Mouse (Mus musculus): ENCODE data around the gene Sf3b3.

- TF ChIP-seq CTCF (IDR thresholded peaks at IDR 0.05 in 2 of 3, conservative IDR thresholded peaks at IDR 0.05 in 1 of 3; ENCODE audit: control insufficient read depth in 1 of 3, insufficient read depth in 1 of 3, low read depth in 2 of 3, low read length in 3 of 3, poor library complexity in 1 of 3, severe bottlenecking in 1 of 3) (no peak), GATA1 (IDR thresholded peaks at IDR 0.05; ENCODE audit: low read depth, low read length) (no peak), ETS1 (IDR thresholded peaks at IDR 0.05; ENCODE audit: low read depth, low read length) (no peak), UBTF (IDR thresholded peaks at IDR 0.05; ENCODE audit: borderline replicate concordance, insufficient read depth, low read depth, low read length) (no peak), POLR2AphosphoS2 (IDR thresholded peaks at IDR 0.05; ENCODE audit: low read length) (no peak), POLR2A (IDR thresholded peaks at IDR 0.05; ENCODE audit: control insufficient read depth in 1 of 2, insufficient read depth in 1 of 2, low read depth in 1 of 2, low read length in 2 of 2, poor library complexity in 1 of 2) (no peak), MAZ (IDR thresholded peaks at IDR 0.05; ENCODE audit: low read depth, low read length) (no peak), MYC (IDR thresholded peaks at IDR 0.05; ENCODE audit: low read depth, low read length) (no peak), GABPA (IDR thresholded peaks at IDR 0.05; ENCODE audit: low read depth, low read length) (no peak), ELF1 (IDR thresholded peaks at IDR 0.05; ENCODE audit: low read depth, low read length) (no peak), RCOR1 (IDR thresholded peaks at IDR 0.05; ENCODE audit: low read depth, low read length) (no peak)
These were observed 61.2 kb downstream of the Sf3b3 start for GRCm38 (mm10) chr8:110785366-110785765.
